Mouse (Mus musculus) layer of hippocampus, adult 11-12 months (tissue): Measurements from ENCODE around the gene Coasy.
"Not testable (repeated sequence)": the region's sequence is repeated elsewhere in the genome, so short reads cannot be mapped to it uniquely, and the experiment has no call there.

Source experiments
- DNase-seq: peaks from one replicate; pipeline ENCODE4 v3.0.0; 2022; ENCODE audit warnings: low spot score

Gene Coasy

GRCm38 (mm10) chr11:101089931-101090330 lies 7.6 kb downstream of the Coasy start:
- DNase-seq = no peak

GRCm38 (mm10) chr11:101094930-101095313 lies 12.6 kb downstream of the Coasy start:
- DNase-seq = peak; percentile 41

- DNase-seq = peak; percentile 94
These were observed 13.1 kb downstream of the Coasy start, which contains the start of gene Psmc3ip for GRCm38 (mm10) chr11:101095314-101096024. TSS of gene Psmc3ip (minus strand) at chr11:101095436.

- no peak for DNase-seq
These were observed 15.9 kb downstream of the Coasy start for GRCm38 (mm10) chr11:101098231-101098630.

- DNase-seq = no peak
These were observed 20.6 kb downstream of the Coasy start for GRCm38 (mm10) chr11:101103011-101103410.

- DNase-seq = no peak
These were observed 27.0 kb downstream of the Coasy start for GRCm38 (mm10) chr11:101109351-101109750.

GRCm38 (mm10) chr11:101110708-101111107 lies 28.3 kb downstream of the Coasy start:
- DNase-seq = no peak

- DNase-seq = no peak
These were observed 28.8 kb downstream of the Coasy start for GRCm38 (mm10) chr11:101111178-101111577.

- no peak for DNase-seq
These were observed 29.8 kb downstream of the Coasy start for GRCm38 (mm10) chr11:101112186-101112585.

GRCm38 (mm10) chr11:101115564-101115963 lies 33.2 kb downstream of the Coasy start:
- DNase-seq = no peak

- DNase-seq = no peak
These were observed 35.7 kb downstream of the Coasy start for GRCm38 (mm10) chr11:101118105-101118504.

- no peak for DNase-seq
These were observed 36.9 kb downstream of the Coasy start for GRCm38 (mm10) chr11:101119131-101119760.

GRCm38 (mm10) chr11:101119761-101120544 lies 37.6 kb downstream of the Coasy start, which contains the start of the genes Retreg3 and Tubg1:
TSS of gene Retreg3 (minus strand) at chr11:101119893.
TSS of gene Tubg1 (plus strand) at chr11:101119938.
- peak; percentile 100 for DNase-seq

- no peak for DNase-seq
These were observed 38.3 kb downstream of the Coasy start for GRCm38 (mm10) chr11:101120545-101121188.

- not testable (repeated sequence) for DNase-seq
These were observed 42.1 kb downstream of the Coasy start for GRCm38 (mm10) chr11:101124494-101124893.

- not testable (repeated sequence) for DNase-seq
These were observed 42.6 kb downstream of the Coasy start for GRCm38 (mm10) chr11:101125008-101125407.

- no peak for DNase-seq
These were observed 44.7 kb downstream of the Coasy start for GRCm38 (mm10) chr11:101127075-101127474.

- DNase-seq = no peak
These were observed 46.7 kb downstream of the Coasy start for GRCm38 (mm10) chr11:101128996-101129577.

GRCm38 (mm10) chr11:101130056-101130756 lies 47.8 kb downstream of the Coasy start:
- no peak for DNase-seq

- no peak for DNase-seq
These were observed 48.8 kb downstream of the Coasy start for GRCm38 (mm10) chr11:101131187-101131586.

GRCm38 (mm10) chr11:101131701-101132100 lies 49.3 kb downstream of the Coasy start:
- DNase-seq = no peak
